Mouse (Mus musculus): ENCODE measurements around the gene Gm21974.

DNA sequence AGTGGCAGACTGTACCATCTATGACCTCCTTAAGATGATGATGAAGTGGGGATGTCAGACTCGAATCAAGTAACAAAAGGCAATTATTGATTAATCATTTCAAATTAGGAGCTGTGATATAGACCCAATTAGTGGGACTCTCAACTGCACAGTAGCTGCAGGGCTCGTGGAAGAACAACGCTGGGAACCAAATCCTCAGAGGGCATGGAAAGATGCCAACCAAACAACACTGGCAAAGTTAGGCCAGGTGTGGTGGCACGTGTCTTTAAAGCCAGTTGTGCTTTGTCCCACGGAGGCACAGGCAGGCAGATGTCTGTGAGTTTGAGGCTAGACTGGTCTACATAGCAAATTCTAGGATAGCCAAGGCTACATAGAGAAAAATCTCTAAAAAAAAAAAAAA, 35.4 kb upstream of the Gm21974 start:
- TF ChIP-seq CTCF (conservative IDR thresholded peaks at IDR 0.05; ENCODE audit: low read length) (no peak), NANOG (IDR thresholded peaks at IDR 0.05; ENCODE audit: borderline replicate concordance, low read length) (no peak)

Measured in E14TG2a.4 (cell line).